Mouse (Mus musculus): ENCODE data around the gene Gh. TPM values are rescaled to one million over a fixed set of nuclear protein-coding genes. Genes with fewer than 3 reads are reported as not detected.

Gene Gh
- polyA plus RNA-seq, 1 experiment from 2014 or later: not detected

DNA sequence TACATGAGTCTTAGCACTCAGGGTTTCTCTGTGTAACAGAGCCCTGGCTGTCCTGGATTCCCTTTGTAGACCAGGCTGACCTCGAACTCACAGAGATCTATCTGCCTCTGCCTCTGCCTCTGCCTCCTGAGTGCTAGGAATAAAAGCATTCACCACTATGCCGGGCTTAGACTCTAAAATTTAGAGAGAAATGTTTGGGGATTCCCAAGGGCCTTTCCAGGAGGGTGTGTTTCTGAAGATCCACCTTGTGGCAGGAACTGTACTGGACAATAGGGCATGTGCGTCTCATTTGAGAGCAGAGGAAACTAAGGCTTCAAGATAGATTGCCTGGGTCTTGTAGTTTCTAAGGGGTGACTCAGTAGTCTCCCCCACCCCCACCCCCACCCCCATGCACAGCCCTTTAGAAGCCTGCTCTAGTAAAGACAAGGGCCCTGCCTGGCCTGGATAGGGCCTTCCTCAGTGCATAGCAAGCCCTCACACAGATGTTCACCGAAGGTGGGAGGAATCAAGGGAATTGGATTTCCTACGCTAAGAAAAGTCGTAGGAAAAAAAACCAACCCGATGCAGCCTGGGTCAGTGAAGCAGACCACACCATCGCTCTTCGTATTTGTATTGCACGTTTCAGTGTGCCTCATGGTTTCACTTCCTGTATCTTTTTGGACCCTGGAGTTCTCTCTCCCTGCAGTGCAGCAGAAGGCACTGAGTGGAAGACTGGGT, 3.8 kb upstream of the Gh start:
- 0 out of 2 replicates have a peak, but pooled peaks cover 5% of the 10 kb centered on the region for H3K4me1 ChIP-seq
- DNase-seq (ENCODE audit: low spot score): no peak
- H3K27ac ChIP-seq: no peak overlapping the region
- H3K27me3 ChIP-seq (ENCODE audit: low read depth, poor library complexity, severe bottlenecking): no peaks in the 10 kb centered on the region
- H3K9me3 ChIP-seq (replicated peaks): no peaks in the 10 kb centered on the region
- H3K36me3 ChIP-seq: no peaks in the 10 kb centered on the region
- no peak overlapping the region for H3K4me3 ChIP-seq
- WGBS: 86% methylated on average over 10 of the region's 10 CpGs

DNA sequence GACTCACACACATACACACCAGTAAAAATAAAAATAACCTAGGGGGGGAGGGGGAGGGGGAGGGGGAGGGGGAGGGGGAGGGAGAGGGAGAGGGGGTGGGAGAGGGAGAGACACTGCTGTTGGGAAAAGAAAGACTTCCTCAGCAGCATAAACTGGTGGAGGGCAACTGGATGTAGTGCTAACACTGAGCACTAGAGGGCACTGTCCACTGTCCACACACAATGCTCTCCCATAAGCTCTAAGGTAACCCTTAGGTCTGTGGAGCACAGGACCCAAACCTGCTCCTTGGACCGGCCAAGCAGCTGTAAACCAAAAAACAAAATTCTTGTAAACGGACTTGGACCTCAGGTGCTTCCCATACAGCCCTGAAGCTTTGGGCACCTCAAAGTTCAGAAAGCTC, 969 bp upstream of the Gh start:
- Histone ChIP-seq H3K9me3 (replicated peaks) (no peaks in the 10 kb centered on the region), H3K36me3 (no peaks in the 10 kb centered on the region), H3K27me3 (ENCODE audit: low read depth, poor library complexity, severe bottlenecking) (no peaks in the 10 kb centered on the region), H3K4me3 (no peak overlapping the region), H3K27ac (no peak overlapping the region), H3K4me1 (0 out of 2 replicates have a peak, but pooled peaks cover 6% of the 10 kb centered on the region)
- peak; percentile 83 for DNase-seq (ENCODE audit: low spot score)
- WGBS: 26% methylated on average over 2 of the region's 2 CpGs

DNA sequence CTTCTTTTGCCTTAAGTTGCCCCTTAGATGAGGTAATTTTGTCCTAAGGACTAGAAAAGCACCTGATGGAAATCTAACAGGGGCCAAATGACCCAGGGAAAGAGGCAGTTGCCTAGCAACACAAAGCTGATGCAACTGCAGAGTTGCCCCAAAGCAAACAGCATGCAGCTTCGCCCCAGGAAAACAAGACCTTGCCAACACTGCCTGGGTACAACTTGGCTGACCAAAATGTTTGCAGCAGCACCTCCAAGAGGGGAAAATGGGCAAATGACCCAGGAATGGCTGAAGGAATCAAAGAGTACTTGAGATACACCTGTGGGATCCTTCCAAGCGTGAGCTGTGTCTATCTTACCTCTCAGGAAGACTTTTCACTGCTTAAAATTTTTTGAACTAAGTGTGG, 9.8 kb downstream of the Gh start:
- no peaks in the 10 kb centered on the region for H3K4me1 ChIP-seq
- DNase-seq (ENCODE audit: low spot score): no peak
- no peaks in the 10 kb centered on the region for H3K27me3 ChIP-seq (ENCODE audit: low read depth, poor library complexity, severe bottlenecking)
- no peaks in the 10 kb centered on the region for H3K36me3 ChIP-seq
- H3K9me3 ChIP-seq (replicated peaks): no peaks in the 10 kb centered on the region
- no peak overlapping the region for H3K27ac ChIP-seq
- no peak overlapping the region for H3K4me3 ChIP-seq
- WGBS: 91% methylated on average over 2 of the region's 2 CpGs

DNA sequence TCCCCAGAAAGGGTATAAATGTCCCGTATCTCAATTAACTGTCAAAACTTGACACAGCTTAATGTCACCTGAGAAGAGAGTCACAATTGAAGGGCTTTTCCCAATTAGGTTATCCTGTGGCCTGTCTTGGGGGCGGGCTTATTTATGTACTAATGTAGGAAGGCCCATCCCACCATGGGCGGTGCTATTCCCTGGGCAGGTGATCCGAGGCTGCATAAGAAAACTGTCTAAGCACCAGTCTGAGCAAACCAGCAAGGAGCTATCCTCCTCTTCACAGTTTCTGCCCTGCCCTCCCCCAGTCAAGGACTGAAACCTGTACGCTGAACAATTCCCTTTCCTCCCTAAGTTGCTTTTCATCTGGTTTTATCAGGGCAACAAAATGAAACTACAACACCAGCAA, 11.3 kb downstream of the Gh start:
- no peak overlapping the region for H3K27ac ChIP-seq
- H3K4me3 ChIP-seq: no peak overlapping the region
- H3K36me3 ChIP-seq: no peaks in the 10 kb centered on the region
- no peaks in the 10 kb centered on the region for H3K27me3 ChIP-seq (ENCODE audit: low read depth, poor library complexity, severe bottlenecking)
- H3K4me1 ChIP-seq: no peaks in the 10 kb centered on the region
- 87% methylated on average over 5 of the region's 5 CpGs for WGBS
- no peaks in the 10 kb centered on the region for H3K9me3 ChIP-seq (replicated peaks)
- DNase-seq (ENCODE audit: low spot score): no peak

DNA sequence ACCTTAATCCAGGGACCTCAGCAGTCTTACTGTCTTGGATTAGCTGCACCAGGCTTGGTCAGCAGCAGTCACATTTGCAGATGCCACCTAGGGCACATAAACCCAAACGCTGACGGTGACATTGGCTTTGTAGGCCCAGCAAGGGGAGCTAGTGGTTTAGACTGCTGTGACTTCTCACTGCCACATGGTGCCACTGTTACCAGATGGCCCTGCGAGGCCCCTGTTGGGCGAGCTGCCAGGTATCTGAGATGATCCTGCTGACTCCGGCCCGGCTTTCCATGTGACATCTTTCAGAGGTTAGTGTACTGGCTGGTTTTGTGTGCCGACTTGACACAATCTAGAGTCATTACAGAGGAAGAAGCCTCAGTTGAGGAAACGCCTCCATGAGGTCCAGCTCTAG, 12.3 kb downstream of the Gh start:
- H3K9me3 ChIP-seq (replicated peaks): no peaks in the 10 kb centered on the region
- H3K4me1 ChIP-seq: no peaks in the 10 kb centered on the region
- 72% methylated on average over 8 of the region's 8 CpGs for WGBS
- DNase-seq (ENCODE audit: low spot score): no peak
- H3K27ac ChIP-seq: no peak overlapping the region
- no peak overlapping the region for H3K4me3 ChIP-seq
- H3K36me3 ChIP-seq: no peaks in the 10 kb centered on the region
- no peaks in the 10 kb centered on the region for H3K27me3 ChIP-seq (ENCODE audit: low read depth, poor library complexity, severe bottlenecking)

DNA sequence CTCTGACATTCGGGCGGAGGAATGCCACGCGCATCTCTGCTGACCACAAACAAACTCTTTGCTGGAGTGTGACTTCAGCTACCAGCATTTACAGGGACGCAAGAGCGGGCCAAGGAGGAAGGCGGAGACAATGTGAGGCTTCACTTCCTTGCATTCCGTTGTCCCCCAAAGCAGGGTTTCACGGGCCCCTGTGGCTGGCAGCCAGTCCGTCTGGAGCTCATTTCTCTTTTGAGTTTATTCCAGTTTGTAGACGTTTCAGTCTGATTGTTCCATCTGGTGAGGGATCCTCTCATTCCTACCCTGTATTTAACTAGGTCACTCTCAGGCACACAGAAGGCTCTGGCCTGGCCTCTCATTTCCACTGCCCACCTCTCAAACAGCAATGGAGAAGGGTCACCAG, 14.7 kb downstream of the Gh start:
- H3K27ac ChIP-seq: no peak overlapping the region
- 84% methylated on average over 11 of the region's 11 CpGs for WGBS

DNA sequence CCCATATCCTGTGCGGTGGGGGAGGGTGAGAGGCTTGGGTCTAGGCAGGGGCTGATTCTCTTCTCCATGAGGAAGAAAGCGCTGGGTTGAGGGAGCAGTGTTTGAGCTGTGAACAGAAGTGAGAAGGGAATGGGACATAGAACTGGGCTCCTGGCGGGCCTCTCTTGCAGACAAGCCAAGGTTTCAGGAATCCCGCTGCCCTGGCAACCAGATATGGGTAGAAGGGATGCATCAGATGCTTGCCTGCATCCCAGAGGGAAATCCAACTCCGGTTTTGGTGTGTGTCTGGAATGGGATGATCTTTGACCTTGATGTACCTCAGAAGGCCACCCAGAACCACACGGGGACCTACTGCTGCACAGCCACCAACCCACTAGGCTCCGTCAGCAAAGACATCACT, 15.5 kb downstream of the Gh start:
- H3K27ac ChIP-seq: no peak overlapping the region
- 88% methylated on average over 7 of the region's 7 CpGs for WGBS

More for the DNA sequence above, 14.7 kb downstream of the Gh start:
- Histone ChIP-seq H3K36me3 (no peaks in the 10 kb centered on the region), H3K9me3 (replicated peaks) (no peaks in the 10 kb centered on the region), H3K4me3 (no peak overlapping the region), H3K27me3 (ENCODE audit: low read depth, poor library complexity, severe bottlenecking) (no peaks in the 10 kb centered on the region), H3K4me1 (no peaks in the 10 kb centered on the region)
- no peak for DNase-seq (ENCODE audit: low spot score)

DNA sequence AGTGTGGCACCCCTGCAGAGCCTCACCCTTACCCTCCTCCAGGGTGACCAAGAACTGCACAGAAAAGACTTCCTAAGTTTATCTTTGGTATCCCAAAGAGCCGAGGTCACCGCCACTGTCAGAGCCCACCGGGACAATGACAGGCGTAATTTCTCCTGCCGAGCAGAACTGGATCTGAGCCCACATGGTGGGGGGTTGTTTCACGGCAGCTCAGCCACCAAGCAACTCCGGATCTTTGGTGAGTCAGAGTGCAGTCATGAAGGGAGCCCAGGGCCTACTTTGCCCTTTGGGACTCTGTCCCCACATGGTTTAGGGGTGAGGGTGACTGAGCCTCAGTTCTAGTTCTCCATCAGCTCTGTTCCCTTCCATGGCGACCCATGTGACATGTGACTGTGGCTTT, 17.5 kb downstream of the Gh start:
- Histone ChIP-seq H3K9me3 (replicated peaks) (no peaks in the 10 kb centered on the region), H3K27ac (no peak overlapping the region), H3K36me3 (no peaks in the 10 kb centered on the region), H3K4me3 (no peak overlapping the region), H3K4me1 (no peaks in the 10 kb centered on the region), H3K27me3 (ENCODE audit: low read depth, poor library complexity, severe bottlenecking) (no peaks in the 10 kb centered on the region)
- 83% methylated on average over 8 of the region's 8 CpGs for WGBS
- no peak for DNase-seq (ENCODE audit: low spot score)

More for the DNA sequence above, 15.5 kb downstream of the Gh start:
- H3K9me3 ChIP-seq (replicated peaks): no peaks in the 10 kb centered on the region
- H3K4me1 ChIP-seq: no peaks in the 10 kb centered on the region
- no peaks in the 10 kb centered on the region for H3K27me3 ChIP-seq (ENCODE audit: low read depth, poor library complexity, severe bottlenecking)
- no peak for DNase-seq (ENCODE audit: low spot score)
- H3K4me3 ChIP-seq: no peak overlapping the region
- H3K36me3 ChIP-seq: no peaks in the 10 kb centered on the region

DNA sequence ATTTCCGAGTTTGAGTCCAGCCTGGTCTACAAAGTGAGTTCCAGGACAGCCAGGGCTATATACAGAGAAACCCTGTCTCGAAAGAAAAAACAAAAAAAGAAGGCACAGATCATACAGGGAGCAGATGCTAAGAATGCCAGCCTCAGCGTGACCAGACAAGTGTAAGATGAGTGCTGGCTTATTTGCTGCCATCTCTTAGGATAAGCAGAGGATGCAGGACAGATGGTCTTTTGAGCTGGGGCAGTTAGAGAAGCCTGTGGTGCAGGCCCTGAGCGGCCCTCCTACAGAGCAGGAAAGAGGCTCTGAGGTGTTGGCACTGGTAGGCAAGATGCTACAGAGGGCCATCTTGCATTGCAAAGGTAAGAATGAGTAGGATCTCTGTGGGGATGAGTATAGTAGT, 18.3 kb downstream of the Gh start:
- Histone ChIP-seq H3K9me3 (replicated peaks) (no peaks in the 10 kb centered on the region), H3K27me3 (ENCODE audit: low read depth, poor library complexity, severe bottlenecking) (no peaks in the 10 kb centered on the region), H3K4me1 (no peaks in the 10 kb centered on the region), H3K4me3 (no peak overlapping the region), H3K36me3 (no peaks in the 10 kb centered on the region), H3K27ac (no peak overlapping the region)
- DNase-seq (ENCODE audit: low spot score): no peak
- 87% methylated on average over 4 of the region's 4 CpGs for WGBS

DNA sequence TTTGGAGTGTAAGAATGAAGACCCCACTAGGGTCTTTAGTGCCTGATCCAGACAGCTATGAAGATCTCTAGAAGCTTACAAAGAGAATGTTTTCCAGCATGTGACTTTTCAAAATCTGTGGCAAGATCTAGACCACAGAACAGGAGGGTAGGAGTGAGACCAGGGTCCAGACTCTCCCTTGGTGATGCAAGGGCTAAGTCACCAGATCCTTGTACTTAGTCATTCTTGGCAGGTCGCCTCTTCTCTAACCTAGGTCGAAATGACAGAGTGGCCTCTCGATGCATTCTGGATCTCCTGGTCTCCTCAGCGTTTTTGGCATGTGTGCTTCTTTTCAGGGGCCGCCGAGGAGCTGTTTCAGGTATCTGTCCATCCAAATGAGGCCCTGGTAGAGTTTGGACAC, 19.2 kb downstream of the Gh start:
- Histone ChIP-seq H3K27ac (no peak overlapping the region), H3K27me3 (ENCODE audit: low read depth, poor library complexity, severe bottlenecking) (no peaks in the 10 kb centered on the region), H3K4me1 (no peaks in the 10 kb centered on the region), H3K36me3 (no peaks in the 10 kb centered on the region), H3K9me3 (replicated peaks) (no peaks in the 10 kb centered on the region), H3K4me3 (no peak overlapping the region)
- WGBS: 90% methylated on average over 6 of the region's 6 CpGs
- DNase-seq (ENCODE audit: low spot score): no peak

DNA sequence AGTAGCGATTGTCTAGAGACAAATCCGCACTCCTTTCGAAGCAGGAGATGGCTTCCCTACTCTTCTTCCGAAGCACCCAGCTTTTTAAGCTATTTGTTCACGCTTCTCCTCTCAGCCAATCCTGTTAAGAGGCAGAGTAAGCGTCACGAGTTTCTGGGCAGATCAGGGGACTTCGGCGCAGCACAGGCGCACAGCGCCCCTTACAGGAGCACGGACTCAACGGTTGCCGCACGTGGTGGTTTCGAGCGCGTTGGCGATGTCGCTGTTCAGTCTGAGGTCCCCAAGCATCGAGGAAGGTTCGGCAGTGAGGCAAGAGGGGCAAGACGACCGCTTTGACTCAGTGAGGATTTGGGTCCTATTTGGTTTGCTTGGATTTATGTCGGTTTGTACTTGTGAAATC, 25.2 kb downstream of the Gh start, which contains the start of gene Tcam1:
Tcam1 (plus strand) TSS at position 219 of the 400 bp plus-strand sequence.
- no peaks in the 10 kb centered on the region for H3K27me3 ChIP-seq (ENCODE audit: low read depth, poor library complexity, severe bottlenecking)
- H3K9me3 ChIP-seq (replicated peaks): no peaks in the 10 kb centered on the region
- H3K4me1 ChIP-seq: peaks cover 37% of the 10 kb centered on the region
- peak within 1 kb of the TSS; percentile 34 for H3K4me3 ChIP-seq
- peak within 1 kb of the TSS; percentile 73 for H3K27ac ChIP-seq
- peak; percentile 94 for DNase-seq (ENCODE audit: low spot score)
- no peaks in the 10 kb centered on the region for H3K36me3 ChIP-seq
- 10% methylated on average over 25 of the region's 25 CpGs for WGBS

DNA sequence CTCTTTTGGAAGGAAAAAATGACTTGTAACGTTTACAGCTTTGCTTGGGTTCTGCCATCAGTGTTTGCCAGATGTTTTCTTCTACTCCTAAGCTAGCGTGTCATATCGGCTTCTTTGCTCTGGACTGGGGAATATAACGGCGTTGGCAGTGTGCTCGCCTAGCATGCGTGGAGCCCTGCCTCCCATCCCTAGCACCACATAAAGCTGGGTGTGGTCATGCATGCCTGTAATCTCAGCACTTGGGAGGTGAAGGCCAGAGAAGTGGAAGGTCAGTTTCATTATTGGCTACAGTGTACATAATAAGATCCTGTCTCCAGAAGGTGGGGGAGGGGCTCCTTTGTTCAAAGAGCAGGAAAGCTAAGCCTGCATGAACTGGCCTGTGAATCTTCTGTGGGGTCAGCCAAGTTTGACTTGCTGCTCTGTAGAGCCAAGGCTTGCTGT, 26.7 kb downstream of the Gh start:
- peak overlapping the region; percentile 73 for H3K27ac ChIP-seq
- peaks cover 52% of the 10 kb centered on the region for H3K4me1 ChIP-seq
- H3K9me3 ChIP-seq (replicated peaks): no peaks in the 10 kb centered on the region
- no peaks in the 10 kb centered on the region for H3K27me3 ChIP-seq (ENCODE audit: low read depth, poor library complexity, severe bottlenecking)
- 74% methylated on average over 7 of the region's 7 CpGs for WGBS
- H3K36me3 ChIP-seq: peaks cover 9% of the 10 kb centered on the region
- peak overlapping the region; percentile 17 for H3K4me3 ChIP-seq
- peak; percentile 63 for DNase-seq (ENCODE audit: low spot score)

DNA sequence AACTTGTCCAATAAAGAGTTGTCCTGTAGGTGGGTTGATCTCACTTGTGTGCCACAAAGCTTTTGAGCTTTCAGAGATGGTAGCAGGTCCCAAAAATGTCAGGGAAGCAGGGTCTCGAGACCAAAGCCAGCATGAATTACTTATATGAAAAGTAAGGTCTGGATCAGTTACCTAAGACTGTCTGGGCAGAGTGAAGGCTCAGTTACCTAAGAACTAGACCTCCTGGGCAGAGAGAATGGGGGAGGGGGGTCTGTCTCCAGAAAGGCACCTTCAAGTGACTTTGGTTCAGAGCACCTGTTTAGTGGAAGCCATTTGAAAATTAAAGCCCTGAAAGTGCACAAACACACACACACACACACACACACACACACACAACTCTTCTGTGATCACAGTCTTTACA, 27.3 kb downstream of the Gh start:
- WGBS: 87% methylated on average over 1 of the region's 1 CpGs
- Histone ChIP-seq H3K27me3 (ENCODE audit: low read depth, poor library complexity, severe bottlenecking) (no peaks in the 10 kb centered on the region), H3K4me3 (peak overlapping the region; percentile 17; the same call in 1 of the 2 replicates), H3K36me3 (peaks cover 9% of the 10 kb centered on the region), H3K27ac (peak overlapping the region; percentile 73; the same call in 1 of the 2 replicates), H3K9me3 (replicated peaks) (no peaks in the 10 kb centered on the region), H3K4me1 (peaks cover 54% of the 10 kb centered on the region)
- DNase-seq (ENCODE audit: low spot score): no peak

Data from limb, embryonic 10.5 days (tissue).